In genomic region chr1:46380641-46381040, GRCm38 (mm10) we compare ENCODE assay signal across 7 mouse cellular contexts. TPM values are rescaled to one million over a fixed set of nuclear protein-coding genes. Genes with fewer than 3 reads are reported as not detected.
"Had no signal": no experiment of that assay in that cellular context is flagged by ENCODE, and none has a peak within 500 bp of the region (broad histone marks: within the 10 kb centered on the region; RNA-seq: fewer than 3 reads in every experiment).

No protein-coding gene starts in this region.

RNA-seq across cellular contexts. Expression of gene Dnah7c, which starts 44.8 kb away (rescaled TPM):
- polyA plus RNA-seq: liver, adult 2 months; liver, embryonic 12.5 days; liver, embryonic 13.5 days; liver, embryonic 15.5 days; liver, embryonic 16.5 days; liver, postnatal 0 days; macrophage had no signal
